Mouse (Mus musculus): Measurements from ENCODE around the gene Eipr1. TPM values are rescaled to one million over a fixed set of nuclear protein-coding genes. Genes with fewer than 3 reads are reported as not detected.
"Not testable (repeated sequence)": the region's sequence is repeated elsewhere in the genome, so short reads cannot be mapped to it uniquely, and the experiment has no call there.

The Eipr1 gene
- polyA plus RNA-seq, 1 experiment from 2014 or later, result 71.3 TPM

DNA sequence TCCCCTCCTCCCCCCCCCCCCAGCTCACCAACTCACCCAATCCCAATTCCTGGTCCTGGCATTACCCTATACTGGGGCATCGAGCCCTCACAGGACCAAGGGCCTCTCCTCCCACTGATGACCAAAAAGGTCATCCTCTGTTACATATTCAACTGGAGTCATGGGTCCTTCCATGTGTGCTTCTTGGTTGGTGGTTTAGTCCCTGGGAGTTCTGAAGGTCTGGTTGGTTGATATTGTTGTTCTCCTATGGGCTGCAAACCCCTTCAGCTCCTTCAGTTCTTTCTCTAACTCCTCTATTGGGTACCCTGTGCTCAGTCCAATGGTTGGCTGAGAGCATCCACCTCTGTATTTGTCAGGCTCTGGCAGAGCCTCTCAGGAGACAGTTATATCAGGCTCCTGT is 162.5 kb downstream of the Eipr1 start:
- H3K27ac ChIP-seq; H3K9ac ChIP-seq (replicated peaks); H3K36me3 ChIP-seq; ATAC-seq; H3K4me3 ChIP-seq (replicated peaks); H3K9me3 ChIP-seq; H3K27me3 ChIP-seq; H3K4me2 ChIP-seq (replicated peaks): not testable (repeated sequence)
- H3K4me1 ChIP-seq (replicated peaks), result peaks cover 12% of the 10 kb centered on the region
- 92% methylated on average over 1 of the region's 1 CpGs for WGBS

Other genes with a start within 250 kb of the Eipr1 start
- gene Dcdc2c, start 199.4 kb upstream of the Eipr1 start, polyA plus RNA-seq (2015; fragmentation: Nextera tagmentation; extraction: Ambion mirVana), result not detected in 2 replicates
- 0.13 TPM in 1 of 2 replicates, not detected in the other for gene Allc, start 169.3 kb upstream of the Eipr1 start, polyA plus RNA-seq (2015; fragmentation: Nextera tagmentation; extraction: Ambion mirVana)
- gene Colec11, start 128.4 kb upstream of the Eipr1 start, polyA plus RNA-seq (2015; fragmentation: Nextera tagmentation; extraction: Ambion mirVana), result 0.75 and 1.2 TPM in 2 replicates
- gene Rps7, start 115.8 kb upstream of the Eipr1 start, polyA plus RNA-seq (2015; fragmentation: Nextera tagmentation; extraction: Ambion mirVana), result 507 and 547 TPM in 2 replicates
- gene Rnaseh1, start 102.2 kb upstream of the Eipr1 start, polyA plus RNA-seq (2015; fragmentation: Nextera tagmentation; extraction: Ambion mirVana), result 24.9 and 28.7 TPM in 2 replicates
- gene Adi1, start 76.6 kb upstream of the Eipr1 start, polyA plus RNA-seq (2015; fragmentation: Nextera tagmentation; extraction: Ambion mirVana), result 27.0 and 29.1 TPM in 2 replicates
- gene Trappc12, start 1.3 kb upstream of the Eipr1 start, polyA plus RNA-seq (2015; fragmentation: Nextera tagmentation; extraction: Ambion mirVana), result 43.8 and 46.0 TPM in 2 replicates

Measured in midbrain, embryonic 13.5 days (tissue).